Mouse (Mus musculus) forebrain, embryonic 14.5 days (tissue): ENCODE data around the gene Gm20388. TPM values are rescaled to one million over a fixed set of nuclear protein-coding genes. Genes with fewer than 3 reads are reported as not detected.

Experiments used
- ATAC-seq: fragments of 200-750 bp; cut with Nextera tagmentation; 2 replicates; pipeline ENCODE4 v1.8.0; 2017; ENCODE audit warnings: mild to moderate bottlenecking, moderate library complexity
- DNase-seq: peaks from one replicate; pipeline ENCODE4 v3.0.0-alpha.2; 2015; ENCODE audit warnings: low spot score
- H3K27ac ChIP-seq: fragments of 300-500 bp; sonication (generic); 2 replicates; pipeline ENCODE4 v1.5.1; 2014; ENCODE audit warnings: low read depth, mild to moderate bottlenecking, control low read depth, low read length, moderate library complexity
- H3K27me3 ChIP-seq: fragments of 300-500 bp; sonication (generic); replicated peaks from 2 replicates; pipeline ENCODE4 v1.6.1; 2014; ENCODE audit warnings: low read length, control low read depth, mixed read lengths; ENCODE audit not compliant: control insufficient read depth, insufficient read depth
- H3K36me3 ChIP-seq: fragments of 300-500 bp; sonication (generic); 2 replicates; pipeline ENCODE4 v1.6.1; 2014; ENCODE audit warnings: low read length, control low read depth; ENCODE audit not compliant: control insufficient read depth, insufficient read depth
- H3K4me1 ChIP-seq: fragments of 300-500 bp; sonication (generic); 2 replicates; pipeline ENCODE4 v1.6.1; 2014; ENCODE audit warnings: antibody characterized with exemption, low read length, control low read depth; ENCODE audit not compliant: control insufficient read depth, insufficient read depth
- H3K4me2 ChIP-seq: fragments of 300-500 bp; sonication (generic); 2 replicates; pipeline ENCODE4 v1.6.1; 2014; ENCODE audit warnings: mild to moderate bottlenecking, control low read depth, low read length
- H3K4me3 ChIP-seq: fragments of 300-500 bp; sonication (generic); 2 replicates; pipeline ENCODE4 v1.5.1; 2014; ENCODE audit warnings: low read depth, low read length, control low read depth
- H3K9ac ChIP-seq: fragments of 300-500 bp; sonication (generic); 2 replicates; pipeline ENCODE4 v1.6.1; 2014; ENCODE audit warnings: mild to moderate bottlenecking, low read length, control low read depth, moderate library complexity
- H3K9me3 ChIP-seq: fragments of 300-500 bp; sonication (generic); replicated peaks from 2 replicates; pipeline ENCODE4 v1.6.1; 2016; ENCODE audit warnings: low read length, control low read depth, mixed read lengths; ENCODE audit not compliant: control insufficient read depth
- WGBS: fragments of 180-500 bp; shearing (Covaris S2); extraction: QIAGEN DNeasy Blood & Tissue Kit; methylation state at CpG from one replicate; pipeline ENCODE4 v1.1.7; 2014; 5-methylcytosine and 5-hydroxymethylcytosine counted together
- polyA plus RNA-seq: library from polyadenylated mRNA; unstranded; fragments of >200 nt; fragmentation: Nextera tagmentation; extraction: Ambion mirVana; gene quantifications from 2 replicates; pipeline ENCODE4 v1.2.1, GENCODE M21; 2014

Gene Gm20388
- polyA plus RNA-seq, 1 experiment from 2014 or later = 7.4 TPM

GRCm38 (mm10) chr8:123015074-123015473, 3104.4 kb downstream of the Gm20388 start:
- Histone ChIP-seq H3K9me3 (no peaks in the 10 kb centered on the region), H3K4me2 (no peak overlapping the region), H3K36me3 (no peaks in the 10 kb centered on the region), H3K9ac (no peak overlapping the region), H3K4me1 (peaks cover 3% of the 10 kb centered on the region; the same call in 1 of the 2 replicates), H3K27me3 (no peaks in the 10 kb centered on the region), H3K4me3 (no peak overlapping the region), H3K27ac (no peak overlapping the region)
- ATAC-seq (no peak), DNase-seq (no peak)
- 80% methylated on average over 3 of the region's 3 CpGs for WGBS

- 88% methylated on average over 4 of the region's 4 CpGs for WGBS
- no peak overlapping the region for H3K27ac ChIP-seq
- peaks cover 3% of the 10 kb centered on the region for H3K4me1 ChIP-seq
Observed at GRCm38 (mm10) chr8:123017143-123017542, 3106.5 kb downstream of the Gm20388 start.

GRCm38 (mm10) chr8:123018484-123019164, 3108.0 kb downstream of the Gm20388 start:
- 65% methylated on average over 4 of the region's 4 CpGs for WGBS
- ATAC-seq (no peak), DNase-seq (no peak)
- Histone ChIP-seq H3K27me3 (no peaks in the 10 kb centered on the region), H3K9ac (no peak overlapping the region), H3K9me3 (no peaks in the 10 kb centered on the region), H3K4me3 (no peak overlapping the region), H3K4me2 (no peak overlapping the region), H3K27ac (peak overlapping the region; percentile 5; the same call in 1 of the 2 replicates), H3K4me1 (peaks cover 3% of the 10 kb centered on the region), H3K36me3 (no peaks in the 10 kb centered on the region)

More at GRCm38 (mm10) chr8:123017143-123017542, 3106.5 kb downstream of the Gm20388 start:
- H3K4me3 ChIP-seq = no peak overlapping the region
- no peak overlapping the region for H3K9ac ChIP-seq
- ATAC-seq (no peak), DNase-seq (no peak)
- no peak overlapping the region for H3K4me2 ChIP-seq
- no peaks in the 10 kb centered on the region for H3K27me3 ChIP-seq
- H3K36me3 ChIP-seq = no peaks in the 10 kb centered on the region
- no peaks in the 10 kb centered on the region for H3K9me3 ChIP-seq

DNA sequence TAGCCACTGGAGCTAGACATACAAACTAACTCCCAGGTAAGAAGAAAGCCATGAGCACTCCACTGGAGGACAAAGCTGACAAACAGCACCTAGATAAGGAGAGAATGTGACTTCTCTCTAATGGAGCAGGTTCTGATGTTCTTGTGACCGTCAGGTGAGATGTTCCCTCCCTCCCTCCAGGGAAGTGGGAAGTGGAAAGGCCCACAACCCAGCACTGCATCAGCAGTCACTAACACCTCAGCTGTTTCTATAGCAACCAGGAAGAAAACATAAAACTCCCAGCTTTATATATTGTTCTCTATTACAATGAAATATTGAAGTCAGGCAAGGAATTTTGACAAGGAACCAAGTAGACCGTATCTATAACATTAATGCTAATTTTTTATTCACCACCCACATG, 3109.4 kb downstream of the Gm20388 start:
- Histone ChIP-seq H3K4me2 (no peak overlapping the region), H3K9me3 (no peaks in the 10 kb centered on the region), H3K36me3 (no peaks in the 10 kb centered on the region), H3K4me1 (peaks cover 3% of the 10 kb centered on the region), H3K27me3 (no peaks in the 10 kb centered on the region), H3K27ac (no peak overlapping the region), H3K9ac (no peak overlapping the region), H3K4me3 (no peak overlapping the region)
- ATAC-seq = no peak
- WGBS = 77% methylated on average over 2 of the region's 2 CpGs
- no peak for DNase-seq

GRCm38 (mm10) chr8:123020859-123021258, 3110.2 kb downstream of the Gm20388 start:
- no peaks in the 10 kb centered on the region for H3K36me3 ChIP-seq
- ATAC-seq = no peak
- no peaks in the 10 kb centered on the region for H3K27me3 ChIP-seq
- H3K27ac ChIP-seq = no peak overlapping the region
- no peak overlapping the region for H3K4me3 ChIP-seq
- WGBS = 74% methylated on average over 2 of the region's 2 CpGs
- H3K4me1 ChIP-seq = peaks cover 3% of the 10 kb centered on the region
- no peak overlapping the region for H3K9ac ChIP-seq
- H3K4me2 ChIP-seq = no peak overlapping the region
- H3K9me3 ChIP-seq = no peaks in the 10 kb centered on the region
- DNase-seq = no peak

GRCm38 (mm10) chr8:123021259-123021658, 3110.6 kb downstream of the Gm20388 start:
- DNase-seq = no peak
- no peaks in the 10 kb centered on the region for H3K9me3 ChIP-seq
- WGBS = 77% methylated on average over 1 of the region's 1 CpGs
- H3K9ac ChIP-seq = no peak overlapping the region
- H3K36me3 ChIP-seq = no peaks in the 10 kb centered on the region
- no peak overlapping the region for H3K4me2 ChIP-seq
- H3K4me1 ChIP-seq = peaks cover 3% of the 10 kb centered on the region
- H3K4me3 ChIP-seq = no peak overlapping the region
- H3K27ac ChIP-seq = no peak overlapping the region
- no peaks in the 10 kb centered on the region for H3K27me3 ChIP-seq
- ATAC-seq = no peak

- ATAC-seq = no peak
- H3K4me3 ChIP-seq = no peak overlapping the region
- 85% methylated on average over 3 of the region's 3 CpGs for WGBS
- peaks cover 3% of the 10 kb centered on the region for H3K4me1 ChIP-seq
- H3K9ac ChIP-seq = no peak overlapping the region
- DNase-seq = no peak
- no peaks in the 10 kb centered on the region for H3K9me3 ChIP-seq
- no peaks in the 10 kb centered on the region for H3K36me3 ChIP-seq
- no peaks in the 10 kb centered on the region for H3K27me3 ChIP-seq
- H3K4me2 ChIP-seq = no peak overlapping the region
- H3K27ac ChIP-seq = no peak overlapping the region
Observed at GRCm38 (mm10) chr8:123022727-123023126, 3112.1 kb downstream of the Gm20388 start.

GRCm38 (mm10) chr8:123024226-123024625, 3113.6 kb downstream of the Gm20388 start:
- Histone ChIP-seq H3K4me3 (no peak overlapping the region), H3K9me3 (no peaks in the 10 kb centered on the region), H3K36me3 (no peaks in the 10 kb centered on the region), H3K4me1 (no peaks in the 10 kb centered on the region; the same call in 1 of the 2 replicates), H3K9ac (no peak overlapping the region), H3K27me3 (no peaks in the 10 kb centered on the region), H3K27ac (no peak overlapping the region), H3K4me2 (no peak overlapping the region)
- 99% methylated on average over 2 of the region's 2 CpGs for WGBS
- ATAC-seq (no peak), DNase-seq (no peak)

DNA sequence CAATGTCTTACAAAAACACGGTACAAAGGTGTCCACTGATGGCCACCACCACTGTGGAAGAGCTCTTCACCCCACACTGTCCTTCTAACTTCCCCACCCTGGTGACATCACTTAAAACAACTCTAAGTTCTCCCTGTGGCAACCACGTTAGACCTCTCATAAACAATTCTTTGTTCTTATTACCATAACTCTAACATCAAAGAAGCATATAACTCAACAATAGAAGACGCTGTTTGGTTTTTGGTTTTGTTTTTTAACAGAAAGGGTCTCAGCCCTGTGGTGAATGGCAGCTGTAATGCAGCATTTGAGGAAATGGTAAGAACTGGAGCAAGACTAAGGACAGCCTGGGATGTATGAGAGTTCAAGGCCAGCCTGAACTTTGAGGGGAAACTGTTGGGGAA, 3115.3 kb downstream of the Gm20388 start:
- ATAC-seq = no peak
- no peaks in the 10 kb centered on the region for H3K9me3 ChIP-seq
- DNase-seq = no peak
- H3K27me3 ChIP-seq = no peaks in the 10 kb centered on the region
- H3K9ac ChIP-seq = no peak overlapping the region
- H3K4me2 ChIP-seq = no peak overlapping the region
- 88% methylated on average over 3 of the region's 3 CpGs for WGBS
- H3K4me3 ChIP-seq = no peak overlapping the region
- H3K36me3 ChIP-seq = no peaks in the 10 kb centered on the region
- H3K27ac ChIP-seq = no peak overlapping the region
- no peaks in the 10 kb centered on the region; the same call in 1 of the 2 replicates for H3K4me1 ChIP-seq
